Mouse (Mus musculus): Measurements from ENCODE around the gene Drc3.
A peak's percentile ranks its signal among the peaks of the same experiment; 100 is the strongest.
"Not testable (repeated sequence)": the region's sequence is repeated elsewhere in the genome, so short reads cannot be mapped to it uniquely, and the experiment has no call there.

Drc3 gene

DNA sequence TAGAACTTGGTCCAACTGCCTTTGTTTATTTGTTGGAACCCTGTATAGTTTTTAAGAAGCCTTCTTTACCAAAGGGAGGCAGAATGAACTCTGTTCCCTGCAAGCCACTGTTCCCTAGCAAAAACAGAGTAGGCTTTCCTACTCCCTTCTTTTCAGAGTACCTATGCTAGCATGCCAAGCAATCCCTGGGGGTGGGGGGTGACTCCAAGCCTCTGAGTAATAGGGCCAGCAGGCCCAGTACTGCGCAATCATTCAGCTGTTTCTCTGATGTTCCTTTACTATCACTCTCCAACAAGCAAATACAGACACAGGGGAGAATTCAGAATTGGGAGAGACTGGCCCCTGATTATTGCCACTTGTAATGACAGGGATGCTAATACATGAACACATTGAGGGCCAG lies 53.5 kb downstream of the Drc3 start:
- DNase-seq, result no peak

DNA sequence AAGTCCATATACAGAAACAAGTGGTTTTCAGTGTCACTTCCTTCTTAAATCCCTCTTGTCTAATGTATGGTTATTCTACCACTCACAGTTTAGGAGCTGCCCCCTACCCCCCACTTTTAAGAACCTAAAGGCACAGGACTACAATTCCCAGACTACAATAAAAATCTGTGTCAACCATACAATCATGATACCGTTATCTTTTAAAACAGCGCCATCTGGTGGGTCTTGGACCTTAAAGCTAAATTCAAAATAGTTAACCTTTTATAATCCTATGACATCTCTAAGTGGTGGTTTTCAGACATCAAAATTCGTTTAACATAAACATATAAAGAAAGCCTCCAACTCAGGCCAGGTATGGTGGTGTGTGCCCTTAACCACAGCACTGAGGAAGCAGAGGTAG lies 59.0 kb downstream of the Drc3 start:
- peak; percentile 78 for DNase-seq

- no peak for DNase-seq
Measured at GRCm38 (mm10) chr11:60412921-60413320, 59.8 kb downstream of the Drc3 start.

- no peak for DNase-seq
Measured at GRCm38 (mm10) chr11:60416590-60416962, 63.4 kb downstream of the Drc3 start.

DNA sequence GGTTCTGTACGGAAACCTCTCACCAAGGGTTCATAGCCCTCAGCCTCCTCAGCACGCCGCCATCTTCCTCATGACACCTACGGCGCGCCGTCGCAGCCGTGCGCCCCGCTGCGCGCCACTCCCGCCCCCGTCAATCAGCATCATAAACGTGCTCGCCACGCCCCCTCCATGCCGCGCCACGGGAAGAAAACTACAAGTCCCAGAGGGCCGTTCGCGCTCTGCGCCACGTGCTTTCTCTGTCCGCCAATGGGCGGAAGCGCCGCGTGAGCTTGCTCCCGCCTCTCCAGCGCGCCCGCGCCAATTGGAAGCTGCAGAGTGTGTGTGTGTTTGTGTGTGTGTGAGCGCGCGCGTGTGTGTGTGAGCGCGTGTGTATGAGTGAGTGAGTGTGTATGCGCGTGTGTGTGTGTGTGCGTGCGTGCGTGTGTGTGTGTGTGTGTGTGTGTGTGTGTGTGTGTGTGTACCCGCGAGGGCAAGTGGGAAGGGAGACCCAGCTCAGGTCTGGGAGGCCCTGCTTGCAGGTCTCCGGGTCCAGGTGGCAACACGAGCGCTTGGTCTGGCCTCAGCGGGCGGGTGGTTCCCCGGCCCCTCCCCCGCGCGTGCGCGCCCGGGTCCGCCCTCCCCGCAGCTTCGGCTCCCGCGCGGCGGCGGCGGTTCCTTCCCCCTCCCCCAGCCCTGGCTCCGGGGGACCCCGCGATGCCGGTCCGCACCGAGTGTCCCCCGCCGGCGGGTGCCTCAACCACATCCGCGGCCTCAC lies 64.0 kb downstream of the Drc3 start, which contains the start of gene Gid4:
Gene Gid4, plus strand, starts transcription at position 183 of the 754 bp plus-strand sequence.
- DNase-seq, result peak; percentile 99

DNA sequence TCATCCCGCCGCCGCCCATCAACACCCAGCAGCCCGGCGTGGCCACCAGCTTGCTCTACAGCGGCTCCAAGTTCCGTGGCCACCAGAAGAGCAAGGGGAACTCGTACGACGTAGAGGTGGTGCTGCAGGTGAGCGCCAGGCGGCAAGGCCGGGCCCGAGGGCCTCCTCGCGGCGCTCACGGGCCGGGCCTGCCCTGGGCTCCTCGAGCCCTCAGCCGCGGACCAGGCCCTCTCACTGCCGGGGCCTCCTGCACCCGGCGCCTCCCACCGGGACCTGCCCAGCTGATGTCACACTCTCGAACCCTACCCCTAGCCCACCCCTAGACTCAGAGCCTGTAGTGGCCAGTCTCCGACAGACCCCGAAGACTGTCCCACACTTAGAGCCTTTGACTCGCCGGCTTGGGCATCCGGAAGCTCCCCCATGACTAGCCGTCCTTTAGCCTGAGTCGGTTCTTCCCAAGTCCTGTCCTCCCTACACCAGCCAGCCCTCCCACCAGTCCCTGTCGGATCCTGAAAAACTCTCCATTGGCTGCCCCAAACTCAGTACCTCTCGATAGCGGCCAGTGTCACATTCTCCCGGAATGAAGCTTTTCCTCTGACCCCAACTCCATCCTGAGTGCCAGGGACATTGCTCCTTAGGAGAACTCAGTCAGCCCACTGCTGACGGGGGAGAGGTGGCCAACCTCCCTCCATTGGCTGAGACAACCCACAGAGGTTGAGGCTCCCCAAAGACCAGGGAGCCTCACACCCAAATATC lies 64.8 kb downstream of the Drc3 start, which contains the start of gene Atpaf2:
Gene Atpaf2, minus strand, starts transcription at position 741 of the 756 bp plus-strand sequence.
- DNase-seq, result no peak

DNA sequence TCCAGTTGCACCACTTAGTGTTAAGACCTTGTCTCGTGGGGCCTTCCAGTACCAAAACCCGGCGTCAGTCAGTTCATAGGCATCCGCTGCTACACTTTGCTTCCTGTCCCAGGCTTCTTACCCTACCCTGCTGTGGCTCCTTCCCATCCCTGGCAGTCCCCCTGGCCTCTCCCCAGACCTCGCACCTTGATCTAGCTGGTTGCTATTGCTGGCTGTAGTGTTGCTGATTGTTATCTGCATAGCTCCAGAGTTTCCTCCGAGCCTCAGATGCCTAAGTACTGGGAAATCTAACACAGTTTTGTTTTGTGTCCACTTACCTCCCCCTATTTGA lies 65.3 kb downstream of the Drc3 start:
- peak; percentile 30 for DNase-seq

DNA sequence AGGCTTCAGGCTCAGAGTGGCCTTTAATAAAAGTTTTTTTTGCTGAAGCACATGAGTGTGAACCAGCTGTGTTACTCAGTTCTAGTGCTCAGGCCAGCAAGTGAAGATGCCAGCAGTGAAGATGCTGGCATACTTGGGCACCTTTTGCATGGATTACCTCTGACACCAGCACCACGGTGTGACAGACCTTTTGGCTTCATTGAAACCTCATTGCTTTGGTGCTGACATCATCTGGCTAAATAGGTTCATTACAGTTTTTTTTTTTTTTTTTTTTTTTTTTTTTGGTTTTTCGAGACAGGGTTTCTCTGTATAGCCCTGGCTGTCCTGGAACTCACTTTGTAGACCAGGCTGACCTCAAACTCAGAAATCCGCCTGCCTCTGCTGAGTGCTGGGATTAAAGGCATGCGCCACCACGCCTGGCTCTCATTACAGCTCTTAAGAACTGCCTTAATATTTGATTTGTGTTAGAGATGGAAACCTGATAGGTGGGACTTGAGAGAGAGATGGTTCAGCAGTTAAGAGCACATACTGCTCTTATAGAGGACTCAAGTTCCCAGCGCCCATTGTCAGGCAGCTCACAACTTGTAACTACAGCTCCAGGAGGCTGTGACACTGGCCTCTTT lies 69.0 kb downstream of the Drc3 start:
- no peak for DNase-seq

DNA sequence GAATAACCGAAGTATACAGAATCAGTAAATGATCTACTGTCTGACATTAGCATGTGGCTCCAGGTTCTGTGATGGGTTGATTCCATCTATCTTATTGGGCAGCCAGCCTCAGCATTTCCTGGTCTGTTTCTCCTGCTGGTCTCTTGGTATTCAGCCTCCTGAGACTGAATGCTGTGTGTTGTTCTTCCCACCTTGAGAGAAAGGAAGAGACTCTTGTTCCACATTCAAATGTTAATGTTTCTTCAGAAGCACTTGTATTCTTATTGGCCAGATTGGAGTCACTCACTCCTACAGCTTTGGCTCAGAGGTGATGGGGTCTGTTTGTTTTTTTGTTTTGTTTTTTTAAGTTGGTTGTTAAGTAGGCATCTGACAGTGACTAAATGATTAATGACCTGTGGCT lies 69.9 kb downstream of the Drc3 start:
- no peak for DNase-seq

DNA sequence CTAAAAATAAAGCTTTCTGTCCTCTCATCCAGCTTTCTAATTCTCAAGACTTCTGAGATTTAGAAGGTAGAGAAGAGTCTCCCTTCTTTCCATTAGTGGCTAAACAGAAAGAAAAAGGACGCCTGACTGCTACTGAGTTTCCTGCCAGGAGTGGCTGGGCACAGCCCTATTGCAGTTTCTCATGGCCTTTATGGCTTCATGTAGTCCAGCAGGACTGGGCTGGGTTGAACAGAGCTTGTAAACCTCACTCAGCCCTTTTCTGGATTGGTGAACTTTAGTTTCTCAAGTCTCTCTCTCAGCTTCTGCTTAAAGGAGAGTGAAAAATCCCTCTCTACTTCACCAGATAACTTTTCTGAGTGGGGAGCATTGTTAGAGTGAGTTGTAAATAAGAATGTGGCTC lies 73.3 kb downstream of the Drc3 start:
- no peak for DNase-seq

- DNase-seq, result no peak
Measured at GRCm38 (mm10) chr11:60427628-60428027, 74.5 kb downstream of the Drc3 start.

GRCm38 (mm10) chr11:60433501-60433900 lies 80.4 kb downstream of the Drc3 start:
- no peak for DNase-seq

DNA sequence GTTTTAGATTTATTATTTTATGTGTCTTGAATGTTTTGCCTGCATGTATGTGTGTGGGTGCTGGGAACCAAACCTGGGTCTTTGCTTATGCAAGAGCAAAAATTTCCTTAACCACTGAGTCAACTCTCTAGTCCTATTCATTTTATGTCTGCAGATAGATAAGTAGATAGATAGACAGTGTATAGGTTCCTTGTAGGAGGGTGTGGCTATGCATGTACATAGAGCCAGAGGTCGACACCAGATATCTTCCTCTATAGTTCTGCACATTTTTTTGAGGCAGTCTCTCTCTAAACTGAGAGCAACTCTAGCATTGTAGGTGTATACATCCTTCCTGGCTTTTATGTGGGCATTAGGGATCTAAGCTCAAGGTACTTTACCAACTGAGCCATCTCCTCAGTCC lies 82.0 kb downstream of the Drc3 start:
- no peak for DNase-seq

DNA sequence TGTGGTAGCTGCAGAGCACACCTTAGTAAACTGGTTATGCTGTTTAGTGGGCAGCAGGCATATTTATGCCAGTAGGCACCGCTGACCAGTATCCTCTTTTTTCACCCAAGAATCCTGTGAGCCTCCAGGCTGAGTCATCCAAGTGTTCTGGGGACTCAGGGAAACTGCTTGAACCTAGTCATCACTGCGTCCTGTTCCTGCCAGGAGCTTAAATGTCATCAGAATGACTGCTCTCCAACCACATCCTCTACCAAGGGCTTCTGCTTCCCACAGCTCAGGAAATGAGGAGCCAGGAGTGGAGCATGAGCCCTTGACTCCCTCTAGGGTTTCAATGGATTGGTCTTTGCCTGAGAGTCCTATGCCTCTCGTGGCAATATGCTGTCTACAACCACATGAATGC lies 83.5 kb downstream of the Drc3 start:
- DNase-seq, result no peak

- DNase-seq, result not testable (repeated sequence)
Measured at GRCm38 (mm10) chr11:60439621-60440020, 86.5 kb downstream of the Drc3 start.

GRCm38 (mm10) chr11:60440176-60440575 lies 87.0 kb downstream of the Drc3 start:
- DNase-seq, result no peak

GRCm38 (mm10) chr11:60442896-60443295 lies 89.8 kb downstream of the Drc3 start:
- no peak for DNase-seq
